Comparison of ENCODE assay signal across 21 mouse cellular contexts in the genomic region with DNA sequence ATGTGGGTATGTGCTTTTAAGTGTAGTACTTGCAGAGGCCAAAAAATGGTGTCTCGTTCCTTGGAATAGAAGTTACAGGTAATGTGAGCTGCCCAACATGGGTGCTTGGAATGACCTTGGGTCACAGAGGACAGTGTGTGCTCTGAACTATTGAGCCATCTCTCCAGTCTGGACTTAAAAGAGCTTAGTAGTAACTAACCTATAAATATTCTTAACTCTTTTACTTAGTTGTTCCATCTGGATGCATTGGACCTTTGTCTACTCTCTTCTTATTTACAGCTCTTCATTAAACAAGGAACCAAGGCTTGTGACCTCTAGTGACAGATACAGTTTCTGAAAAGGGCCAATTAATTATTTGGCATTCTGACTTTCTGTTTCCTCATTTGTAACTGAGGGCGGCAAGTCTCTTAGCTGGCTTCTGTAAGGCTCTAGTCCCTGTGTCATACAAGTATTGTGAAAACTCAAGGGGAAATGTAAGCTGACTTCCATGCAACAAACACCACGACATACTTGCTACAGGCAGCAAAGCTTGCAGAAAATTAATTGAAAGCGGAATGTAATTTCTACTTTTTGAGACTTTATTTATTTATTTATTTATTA. TPM values are rescaled to one million over a fixed set of nuclear protein-coding genes. Genes with fewer than 3 reads are reported as not detected.
"Had no signal": no experiment of that assay in that cellular context is flagged by ENCODE, and none has a peak within 500 bp of the region (broad histone marks: within the 10 kb centered on the region; RNA-seq: fewer than 3 reads in every experiment).

No protein-coding gene starts in this region.

- H3K4me3 ChIP-seq: liver, embryonic 13.5 days; megakaryocyte, embryonic 14.5 days; midbrain, embryonic 15.5 days; neural tube, embryonic 13.5 days; stomach, embryonic 15.5 days had no signal

- H3K27me3 ChIP-seq: liver, embryonic 13.5 days; midbrain, embryonic 15.5 days; neural tube, embryonic 13.5 days; stomach, embryonic 15.5 days had no signal

- H3K9ac ChIP-seq: liver, embryonic 13.5 days; liver, postnatal 0 days; midbrain, embryonic 15.5 days; neural tube, embryonic 13.5 days; stomach, embryonic 15.5 days had no signal

- H3K4me1 ChIP-seq: liver, embryonic 13.5 days; midbrain, embryonic 15.5 days; neural tube, embryonic 13.5 days; stomach, embryonic 15.5 days had no signal

- DNase-seq: layer of hippocampus, adult 9-11 months; left cerebral cortex, postnatal 4 days; liver, embryonic 13.5 days; liver, postnatal 0 days; retina, postnatal 1 day; right cerebral cortex, postnatal 4 days; thymus, adult 2 months; thymus, postnatal 25 days had no signal

- H3K36me3 ChIP-seq: liver, embryonic 13.5 days; midbrain, embryonic 15.5 days; neural tube, embryonic 13.5 days; stomach, embryonic 15.5 days had no signal

- H3K27ac ChIP-seq: liver, embryonic 13.5 days; midbrain, embryonic 15.5 days; neural tube, embryonic 13.5 days; stomach, embryonic 15.5 days had no signal

- ATAC-seq: hindbrain, embryonic 16.5 days; inflammation-experienced regulatory T-cells, adult 6 months; intestine, postnatal 0 days; liver, postnatal 0 days; midbrain, embryonic 15.5 days had no signal

RNA-seq across cellular contexts. Expression of gene Gm9999, which starts 51.5 kb away (rescaled TPM):
- total RNA-seq: left cerebral cortex, postnatal 4 days had no signal
- polyA plus RNA-seq: hindbrain, embryonic 16.5 days; inflammation-experienced regulatory T-cells, adult 6 months; intestine, postnatal 0 days; kidney, embryonic 16.5 days; limb, embryonic 14.5 days; liver, embryonic 13.5 days; liver, postnatal 0 days; lung, embryonic 16.5 days; midbrain, embryonic 11.5 days; midbrain, embryonic 15.5 days; neural tube, embryonic 13.5 days; spleen, adult 2 months; stomach, embryonic 15.5 days; urinary bladder, adult 2 months had no signal
